Mouse (Mus musculus) Patski (cell line): Measurements from ENCODE around the gene Tanc1. TPM values are rescaled to one million over a fixed set of nuclear protein-coding genes. Genes with fewer than 3 reads are reported as not detected.

Experiments used
- ATAC-seq: fragments of 100-300 bp; one replicate; pipeline ENCODE4 v1.8.0; 2021
- CTCF ChIA-PET: fragments of 350-600 bp; sonication (Branson Sonifier 250); formaldehyde crosslinking; loops from one replicate; lab custom pipeline; 2022; ENCODE audit warnings: inconsistent platforms; lab: Charles Lee
- POLR2A ChIA-PET: fragments of 350-600 bp; sonication (Branson Sonifier 250); formaldehyde crosslinking; loops from one replicate; lab custom pipeline; 2022; ENCODE audit warnings: antibody characterized with exemption, inconsistent platforms; lab: Charles Lee
- DNase-seq: peaks from one replicate; pipeline ENCODE4 v3.0.0-alpha.2; 2011; ENCODE audit warnings: low read depth, low spot score
- H3K27me3 ChIP-seq: fragments of 371-371 bp; one replicate; pipeline ENCODE4 v1.5.1; 2021
- CTCF ChIP-seq: fragments of 100-300 bp; IDR thresholded peaks from one replicate; pipeline ENCODE4 v1.5.1; 2021
- in situ Hi-C: fragments of 300-500 bp; cut with MboI; formaldehyde crosslinking; loops from 3 replicates; pipeline ENCODE4 v1.11.1; 2018; ENCODE audit warnings: low pct_unique_long_range_greater_than_20kb, mixed read lengths
- polyA plus RNA-seq: library from polyadenylated mRNA; unstranded; gene quantifications from one replicate; pipeline ENCODE4 v1.2.3, GENCODE M21; 2021

Tanc1 gene
- polyA plus RNA-seq, 1 experiment from 2014 or later: 45.3 TPM

DNA sequence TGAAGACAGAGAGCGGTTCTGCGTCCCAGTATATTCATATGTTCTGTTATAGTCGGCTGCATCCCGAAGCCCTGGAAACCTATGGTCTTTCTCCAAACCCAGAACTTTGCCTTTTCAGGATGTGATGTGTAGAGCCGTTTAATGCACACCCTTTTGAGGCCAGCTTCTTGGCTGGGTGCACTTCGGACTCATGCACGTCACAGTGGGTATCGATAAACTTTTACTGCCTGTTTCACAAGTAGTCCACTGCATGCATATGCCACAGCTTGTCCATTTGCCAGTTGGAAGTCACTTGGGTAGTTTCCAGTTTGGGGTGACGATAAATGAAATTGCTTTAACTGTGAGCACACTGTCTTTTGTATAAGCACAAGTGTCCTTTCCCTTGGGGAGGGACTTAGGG, 135.9 kb downstream of the Tanc1 start:
- ChIA-PET CTCF (no interaction called here), POLR2A (no interaction called here)
- ATAC-seq: no peak
- no peaks in the 10 kb centered on the region for H3K27me3 ChIP-seq
- no peak for TF ChIP-seq CTCF
- no peak for DNase-seq
- in situ Hi-C loops: loop anchor here (5.0 kb wide), 1 partner anchor 205 kb away; no protein-coding TSS in a partner anchor

DNA sequence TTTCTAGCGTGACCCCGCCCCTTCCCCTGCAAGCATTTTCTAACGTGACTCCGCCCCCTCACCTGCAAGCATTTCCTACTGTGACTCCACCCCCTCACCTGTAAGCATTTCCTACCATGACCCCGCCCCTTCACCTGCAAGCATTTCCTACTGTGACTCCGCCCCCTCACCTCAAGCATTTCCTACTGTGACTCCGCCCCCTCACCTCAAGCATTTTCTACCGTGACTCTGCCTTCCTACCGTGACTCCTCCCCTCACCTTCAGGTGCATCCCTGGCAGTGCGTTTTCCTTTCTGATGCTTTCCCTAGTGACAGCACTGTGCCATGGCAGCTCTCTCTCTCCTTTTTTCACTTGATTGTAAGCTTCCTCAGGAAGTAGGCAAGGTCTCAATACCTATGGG, 137.5 kb downstream of the Tanc1 start:
- DNase-seq (no peak), ATAC-seq (no peak)
- no peaks in the 10 kb centered on the region for H3K27me3 ChIP-seq
- TF ChIP-seq CTCF: no peak
- in situ Hi-C loops: loop anchor here (5.0 kb wide), 1 partner anchor 207 kb away; no protein-coding TSS in a partner anchor
- ChIA-PET CTCF (no interaction called here), POLR2A (no interaction called here)

DNA sequence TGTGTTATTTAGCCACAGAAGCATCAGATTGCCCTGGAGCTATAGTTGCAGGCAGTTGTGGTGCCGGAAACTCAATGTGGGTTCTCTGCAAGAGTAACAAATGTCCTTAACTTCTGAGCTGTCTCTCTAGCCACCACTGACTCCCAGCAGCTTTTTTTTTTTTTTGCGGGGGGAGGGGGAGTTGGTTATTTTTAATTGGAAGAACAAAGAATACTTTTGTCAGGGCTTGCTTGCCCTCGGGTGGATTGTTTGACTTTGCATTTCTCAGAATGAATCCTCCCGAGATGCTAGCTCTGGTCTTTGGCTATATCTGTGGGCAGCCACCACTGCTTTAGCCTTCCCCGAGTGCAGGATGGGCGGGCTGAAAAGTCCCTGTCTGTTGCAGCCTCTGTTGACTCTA, 139.3 kb downstream of the Tanc1 start:
- POLR2A ChIA-PET: interaction anchor here (0.6 to 1.2 kb wide), 4 partner anchors 13 to 79 kb away, joined by 3 to 7 read pairs (median 4); no protein-coding TSS in a partner anchor
- TF ChIP-seq CTCF: no peak
- DNase-seq (no peak), ATAC-seq (no peak)
- in situ Hi-C loops: no loop called here
- CTCF ChIA-PET: no interaction called here
- no peaks in the 10 kb centered on the region for H3K27me3 ChIP-seq

GRCm38 (mm10) chr2:59752148-59752547, 140.3 kb downstream of the Tanc1 start:
- DNase-seq: peak; percentile 63
- ATAC-seq: peak; percentile 91
- no peak for TF ChIP-seq CTCF
- ChIA-PET CTCF (interaction anchor here (1.3 kb wide), 1 partner anchor 10 kb away, joined by 5 read pairs; no protein-coding TSS in a partner anchor), POLR2A (interaction anchor here (0.6 to 1.2 kb wide), 2 partner anchors 14 to 79 kb away, joined by 3 to 4 read pairs; no protein-coding TSS in a partner anchor)
- in situ Hi-C loops: no loop called here
- H3K27me3 ChIP-seq: no peaks in the 10 kb centered on the region

DNA sequence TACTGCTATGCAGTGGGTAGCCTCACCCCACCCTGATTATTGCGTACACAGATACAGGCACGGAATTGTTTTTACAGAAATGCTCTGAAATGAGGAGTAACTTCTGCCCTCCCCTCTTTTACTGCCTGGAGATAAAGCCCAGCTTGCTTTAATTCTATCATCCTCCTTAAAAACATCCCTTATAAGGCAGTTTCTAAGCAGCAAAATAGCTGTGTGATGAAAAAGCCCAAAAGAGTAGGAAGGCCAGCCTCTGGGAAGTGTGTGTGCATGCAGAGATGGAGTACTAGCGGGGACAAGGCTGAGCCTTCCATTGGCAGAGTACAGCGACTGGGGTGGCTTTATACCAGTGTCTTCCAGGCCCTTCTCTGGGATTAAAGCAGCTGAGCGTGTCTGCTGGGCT, 140.9 kb downstream of the Tanc1 start:
- TF ChIP-seq CTCF: no peak
- in situ Hi-C loops: no loop called here
- ChIA-PET POLR2A (interaction anchor here (1.1 kb wide), 1 partner anchor 141 kb away, joined by 3 read pairs; the partner anchor contains the start of gene Tanc1), CTCF (interaction anchor here (1.3 kb wide), 1 partner anchor 9 kb away, joined by 5 read pairs; no protein-coding TSS in a partner anchor)
- DNase-seq: no peak
- no peaks in the 10 kb centered on the region for H3K27me3 ChIP-seq
- ATAC-seq: no peak

- ChIA-PET CTCF (no interaction called here), POLR2A (no interaction called here)
- TF ChIP-seq CTCF: no peak
- no peaks in the 10 kb centered on the region for H3K27me3 ChIP-seq
- peak; percentile 45 for ATAC-seq
- DNase-seq: peak; percentile 53
- in situ Hi-C loops: no loop called here
Measured at GRCm38 (mm10) chr2:59756137-59756753, 144.4 kb downstream of the Tanc1 start.

GRCm38 (mm10) chr2:59757015-59757414, 145.2 kb downstream of the Tanc1 start:
- ATAC-seq (no peak), DNase-seq (no peak)
- CTCF ChIA-PET: interaction anchor here (0.9 to 1.5 kb wide), 2 partner anchors 8 to 215 kb away, joined by 4 read pairs; no protein-coding TSS in a partner anchor
- in situ Hi-C loops: no loop called here
- peak; percentile 26 for TF ChIP-seq CTCF
- POLR2A ChIA-PET: interaction anchor here (0.7 kb wide), 1 partner anchor 14 kb away, joined by 3 read pairs; no protein-coding TSS in a partner anchor
- no peaks in the 10 kb centered on the region for H3K27me3 ChIP-seq

DNA sequence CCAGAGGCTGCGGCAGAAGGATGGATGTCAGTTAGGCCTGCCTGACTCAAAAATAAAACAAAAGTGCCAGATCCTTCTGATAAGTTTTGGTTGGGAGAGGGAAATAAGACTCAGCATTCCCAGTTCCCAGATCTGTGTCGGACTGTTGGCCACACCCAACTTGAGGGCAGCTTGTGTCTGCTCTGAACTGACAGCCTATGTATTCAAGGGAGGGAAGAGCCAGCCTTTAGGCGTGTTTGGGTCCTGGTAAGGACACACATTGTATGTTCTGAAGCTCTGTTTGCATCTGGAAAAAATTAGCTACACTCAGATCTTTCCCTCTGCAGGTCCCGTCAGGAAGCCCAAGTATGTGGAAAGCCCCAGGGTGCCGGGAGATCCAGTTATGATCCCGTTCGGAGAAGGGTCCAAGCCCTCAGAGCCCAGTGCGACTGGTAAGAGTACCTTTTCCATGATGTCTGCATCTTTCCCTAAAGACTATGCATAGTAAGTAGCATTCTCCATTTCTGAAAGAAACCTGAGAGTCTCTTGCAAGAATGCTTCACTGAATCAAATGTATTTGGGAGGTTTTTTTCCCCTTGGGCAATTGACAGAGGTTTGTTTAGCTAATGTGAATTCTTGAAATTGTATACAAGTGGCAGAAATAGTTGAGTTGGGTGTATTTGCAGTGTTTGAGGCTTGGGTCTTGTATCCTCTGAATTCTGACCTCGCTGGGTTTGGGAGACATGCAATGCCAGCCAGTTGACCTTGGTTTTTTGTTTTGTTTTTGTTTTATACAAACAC, 146.5 kb downstream of the Tanc1 start:
- POLR2A ChIA-PET: no interaction called here
- no peaks in the 10 kb centered on the region for H3K27me3 ChIP-seq
- ATAC-seq: peak; percentile 32
- in situ Hi-C loops: no loop called here
- no peak for TF ChIP-seq CTCF
- CTCF ChIA-PET: interaction anchor here (0.9 to 1.5 kb wide), 5 partner anchors 7 to 216 kb away, joined by 3 to 5 read pairs (median 4); no protein-coding TSS in a partner anchor
- no peak for DNase-seq

- no peak for ATAC-seq
- ChIA-PET POLR2A (interaction anchor here (1.2 kb wide), 1 partner anchor 148 kb away, joined by 3 read pairs; the partner anchor contains the start of gene Tanc1), CTCF (interaction anchor here (2.1 kb wide), 1 partner anchor 8 kb away, joined by 5 read pairs; no protein-coding TSS in a partner anchor)
- no peak for TF ChIP-seq CTCF
- in situ Hi-C loops: no loop called here
- no peaks in the 10 kb centered on the region for H3K27me3 ChIP-seq
- DNase-seq: no peak
Measured at GRCm38 (mm10) chr2:59760731-59761130, 148.9 kb downstream of the Tanc1 start.

GRCm38 (mm10) chr2:59761183-59761582, 149.3 kb downstream of the Tanc1 start:
- DNase-seq: no peak
- POLR2A ChIA-PET: interaction anchor here (1.2 kb wide), 1 partner anchor 149 kb away, joined by 3 read pairs; the partner anchor contains the start of gene Tanc1
- TF ChIP-seq CTCF: no peak
- in situ Hi-C loops: no loop called here
- no peaks in the 10 kb centered on the region for H3K27me3 ChIP-seq
- CTCF ChIA-PET: interaction anchor here (2.1 kb wide), 1 partner anchor 8 kb away, joined by 5 read pairs; no protein-coding TSS in a partner anchor
- ATAC-seq: no peak
